Mouse (Mus musculus) spleen, adult 2 months (tissue): ENCODE measurements around the gene Tnks1bp1.

Experiments used
- CTCF ChIP-seq: fragments of 200-500 bp; IDR thresholded peaks from 2 replicates; pipeline ENCODE4 v1.5.1; 2011; ENCODE audit warnings: mild to moderate bottlenecking, inconsistent platforms; ENCODE audit not compliant: insufficient read depth, insufficient read length, insufficient replicate concordance; ENCODE audit errors: extremely low read depth
- POLR2A ChIP-seq: fragments of 200-500 bp; IDR thresholded peaks from 2 replicates; pipeline ENCODE4 v1.6.1; 2011; ENCODE audit warnings: low read depth, low read length, inconsistent platforms

GRCm38 (mm10) chr2:85001497-85001896 is 46.3 kb upstream of the Tnks1bp1 start:
- TF ChIP-seq CTCF = no peak
- TF ChIP-seq POLR2A = no peak
